Mouse (Mus musculus) heart, embryonic 13.5 days (tissue): ENCODE measurements around the gene Ssbp2. TPM values are rescaled to one million over a fixed set of nuclear protein-coding genes. Genes with fewer than 3 reads are reported as not detected.

Source experiments
- ATAC-seq: fragments of 200-750 bp; cut with Nextera tagmentation; 2 replicates; pipeline ENCODE4 v1.8.0; 2017; ENCODE audit warnings: moderate TSS enrichment; ENCODE audit not compliant: insufficient number of reproducible peaks, low FRiP score, low TSS enrichment; ENCODE audit errors: extremely low read depth
- H3K27ac ChIP-seq: fragments of 300-500 bp; sonication (generic); replicated peaks from 2 replicates; pipeline ENCODE4 v1.5.1; 2015; ENCODE audit warnings: moderate library complexity, mild to moderate bottlenecking, inconsistent platforms
- H3K27me3 ChIP-seq: fragments of 300-500 bp; sonication (generic); replicated peaks from 2 replicates; pipeline ENCODE4 v1.6.1; 2015; ENCODE audit warnings: mild to moderate bottlenecking, inconsistent platforms
- H3K36me3 ChIP-seq: fragments of 300-500 bp; sonication (generic); 2 replicates; pipeline ENCODE4 v1.6.1; 2015; ENCODE audit warnings: mild to moderate bottlenecking, inconsistent platforms
- H3K4me1 ChIP-seq: fragments of 300-500 bp; sonication (generic); 2 replicates; pipeline ENCODE4 v1.6.1; 2015; ENCODE audit warnings: inconsistent platforms
- H3K4me2 ChIP-seq: fragments of 300-500 bp; sonication (generic); 2 replicates; pipeline ENCODE4 v1.6.1; 2015; ENCODE audit warnings: inconsistent platforms, mild to moderate bottlenecking, moderate library complexity
- H3K4me3 ChIP-seq: fragments of 300-500 bp; sonication (generic); 2 replicates; pipeline ENCODE4 v1.5.1; 2015; ENCODE audit warnings: moderate library complexity, mild to moderate bottlenecking, inconsistent platforms
- H3K9ac ChIP-seq: fragments of 300-500 bp; sonication (generic); 2 replicates; pipeline ENCODE4 v1.6.1; 2015; ENCODE audit warnings: inconsistent platforms, mild to moderate bottlenecking, moderate library complexity
- H3K9me3 ChIP-seq: fragments of 300-500 bp; sonication (generic); 2 replicates; pipeline ENCODE4 v1.6.1; 2016; ENCODE audit warnings: inconsistent platforms
- WGBS: fragments of 180-500 bp; shearing (Covaris S2); methylation state at CpG from one replicate; pipeline ENCODE4 v1.1.7; 2015; ENCODE audit warnings: mixed read lengths; 5-methylcytosine and 5-hydroxymethylcytosine counted together
- polyA plus RNA-seq: library from polyadenylated mRNA; unstranded; fragments of >200 nt; fragmentation: Nextera tagmentation; extraction: Ambion mirVana; gene quantifications from 2 replicates; pipeline ENCODE4 v1.2.1, GENCODE M21; 2015

The Ssbp2 gene
- polyA plus RNA-seq: 86.4 and 93.9 TPM in 2 replicates

GRCm38 (mm10) chr13:91459896-91460620, at the start of gene Ssbp2:
Gene Ssbp2 (plus strand): TSS chr13:91460283.
- H3K9ac ChIP-seq: peak within 1 kb of the TSS; percentile 96
- H3K36me3 ChIP-seq: no peaks in the 10 kb centered on the region
- WGBS: 6% methylated on average over 29 of the region's 29 CpGs
- peak within 1 kb of the TSS; percentile 94 for H3K4me3 ChIP-seq
- peak within 1 kb of the TSS; percentile 97 for H3K27ac ChIP-seq
- H3K4me2 ChIP-seq: peak within 1 kb of the TSS; percentile 86
- no peaks in the 10 kb centered on the region for H3K9me3 ChIP-seq
- H3K4me1 ChIP-seq: peaks cover 39% of the 10 kb centered on the region
- ATAC-seq: peak; percentile 39; the same call in 1 of the 2 replicates
- H3K27me3 ChIP-seq: no peaks in the 10 kb centered on the region

GRCm38 (mm10) chr13:91413752-91414503, 46.2 kb upstream of the Ssbp2 start:
- H3K36me3 ChIP-seq: no peaks in the 10 kb centered on the region
- no peak overlapping the region for H3K27ac ChIP-seq
- H3K4me1 ChIP-seq: 0 out of 2 replicates have a peak, but pooled peaks cover 4% of the 10 kb centered on the region
- WGBS: 74% methylated on average over 5 of the region's 5 CpGs
- no peak overlapping the region for H3K4me3 ChIP-seq
- ATAC-seq: no peak
- H3K9me3 ChIP-seq: no peaks in the 10 kb centered on the region
- H3K27me3 ChIP-seq: no peaks in the 10 kb centered on the region
- H3K9ac ChIP-seq: no peak overlapping the region
- H3K4me2 ChIP-seq: no peak overlapping the region

DNA sequence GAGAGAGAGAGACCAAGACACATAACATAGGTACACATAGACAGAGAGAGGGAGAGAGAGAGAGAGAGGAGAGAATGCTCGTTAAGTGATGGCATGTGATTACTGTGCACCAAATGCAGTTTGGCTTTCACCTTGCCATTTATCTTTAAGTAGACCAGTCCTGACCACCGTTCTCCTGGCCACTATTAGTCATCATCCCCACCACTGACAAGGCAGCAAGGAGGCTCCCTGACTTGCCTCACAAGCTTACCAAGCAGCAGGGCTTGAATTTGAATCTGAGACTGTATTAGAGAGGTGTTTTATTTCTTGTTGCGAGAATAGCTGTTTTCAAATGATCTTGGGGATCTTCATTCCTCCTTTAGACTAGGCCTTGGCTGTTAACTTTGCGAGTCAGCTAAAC, 44.2 kb upstream of the Ssbp2 start:
- no peak overlapping the region for H3K4me3 ChIP-seq
- no peaks in the 10 kb centered on the region for H3K9me3 ChIP-seq
- no peaks in the 10 kb centered on the region for H3K36me3 ChIP-seq
- no peak overlapping the region for H3K4me2 ChIP-seq
- H3K27me3 ChIP-seq: no peaks in the 10 kb centered on the region
- ATAC-seq: no peak
- no peak overlapping the region for H3K9ac ChIP-seq
- no peak overlapping the region for H3K27ac ChIP-seq
- 63% methylated on average over 4 of the region's 4 CpGs for WGBS
- H3K4me1 ChIP-seq: 0 out of 2 replicates have a peak, but pooled peaks cover 4% of the 10 kb centered on the region

GRCm38 (mm10) chr13:91416698-91417097, 43.4 kb upstream of the Ssbp2 start:
- Histone ChIP-seq H3K27ac (no peak overlapping the region), H3K4me2 (no peak overlapping the region), H3K9ac (no peak overlapping the region), H3K4me1 (peaks cover 11% of the 10 kb centered on the region), H3K36me3 (no peaks in the 10 kb centered on the region), H3K4me3 (no peak overlapping the region), H3K9me3 (no peaks in the 10 kb centered on the region), H3K27me3 (no peaks in the 10 kb centered on the region)
- ATAC-seq: no peak
- 48% methylated on average over 2 of the region's 2 CpGs for WGBS

- no peak for ATAC-seq
Observed at GRCm38 (mm10) chr13:91421387-91421949, 38.6 kb upstream of the Ssbp2 start.

DNA sequence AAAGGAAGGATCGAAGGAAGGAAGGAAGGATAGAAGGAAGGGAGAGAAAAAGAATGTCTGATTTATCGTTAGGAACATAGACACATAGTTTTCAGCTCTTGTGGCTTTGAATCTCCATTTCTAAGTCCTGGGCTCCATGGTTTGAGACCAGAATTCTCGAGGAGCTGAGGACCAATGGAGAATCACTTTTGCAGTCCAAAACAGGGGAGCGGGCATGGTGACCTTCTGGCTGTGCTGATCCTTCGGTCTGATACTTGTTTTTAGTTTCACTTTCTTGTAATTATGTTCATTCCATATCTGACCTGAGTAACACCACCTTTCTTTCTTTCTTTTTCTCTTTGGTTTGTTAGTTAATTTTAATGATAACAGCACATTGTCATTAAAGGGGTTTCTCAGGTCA, 29.2 kb upstream of the Ssbp2 start:
- Histone ChIP-seq H3K4me2 (no peak overlapping the region), H3K27me3 (no peaks in the 10 kb centered on the region), H3K36me3 (no peaks in the 10 kb centered on the region), H3K4me1 (peaks cover 9% of the 10 kb centered on the region; the same call in 1 of the 2 replicates), H3K27ac (no peak overlapping the region), H3K9me3 (no peaks in the 10 kb centered on the region), H3K9ac (no peak overlapping the region), H3K4me3 (no peak overlapping the region)
- 65% methylated on average over 5 of the region's 5 CpGs for WGBS
- no peak for ATAC-seq

More at GRCm38 (mm10) chr13:91421387-91421949, 38.6 kb upstream of the Ssbp2 start:
- 23% methylated on average over 9 of the region's 9 CpGs for WGBS
- Histone ChIP-seq H3K9me3 (no peaks in the 10 kb centered on the region), H3K9ac (no peak overlapping the region), H3K4me1 (peaks cover 21% of the 10 kb centered on the region), H3K27me3 (no peaks in the 10 kb centered on the region), H3K4me2 (peak overlapping the region; percentile 54), H3K4me3 (no peak overlapping the region), H3K27ac (no peak overlapping the region), H3K36me3 (no peaks in the 10 kb centered on the region)

DNA sequence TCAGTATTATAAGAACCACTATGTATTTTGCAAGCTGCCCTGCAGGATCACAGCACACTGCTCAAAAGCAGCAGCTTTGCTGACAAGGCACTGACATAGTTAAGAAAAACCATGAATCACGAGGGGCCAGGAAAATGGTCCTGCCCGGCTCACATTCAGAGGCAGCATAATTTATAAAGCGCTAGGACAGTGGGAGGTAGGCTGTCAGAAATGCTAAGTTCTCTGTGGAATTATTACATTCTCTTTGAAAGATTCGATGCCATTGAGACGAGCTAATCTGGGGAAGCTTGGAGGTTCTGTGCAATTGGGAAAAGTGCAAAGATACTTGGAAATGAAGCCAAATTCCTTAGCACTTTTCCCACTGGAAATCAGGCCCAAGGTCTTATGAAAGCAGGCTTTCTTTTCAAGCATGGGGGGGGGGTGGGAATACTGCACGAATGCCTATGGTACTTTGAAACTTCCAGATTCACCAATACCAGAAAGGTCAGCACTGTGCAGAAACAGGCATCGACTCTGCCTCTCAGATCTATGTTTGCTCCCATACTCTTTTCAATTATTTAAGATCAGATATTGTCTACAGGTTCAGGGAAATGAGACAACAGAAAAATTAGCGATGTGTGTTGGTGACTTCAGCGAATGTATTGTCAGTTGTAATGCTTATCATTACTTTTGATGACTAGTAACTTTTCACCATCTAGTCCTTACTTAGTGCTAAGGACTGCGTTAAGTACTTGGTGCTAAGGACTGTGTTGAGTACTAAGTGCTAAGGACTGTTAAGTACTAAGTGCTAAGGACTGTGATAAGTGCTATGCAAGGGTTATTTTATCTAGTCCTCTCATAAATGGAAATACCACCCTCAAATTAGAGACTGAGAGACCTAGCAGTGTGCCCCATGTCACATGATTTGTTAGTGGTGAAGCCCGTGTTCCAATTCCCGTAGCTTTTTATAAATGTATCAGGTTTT, 28.4 kb upstream of the Ssbp2 start:
- no peaks in the 10 kb centered on the region for H3K36me3 ChIP-seq
- no peaks in the 10 kb centered on the region for H3K27me3 ChIP-seq
- 0 out of 2 replicates have a peak, but pooled peaks cover 3% of the 10 kb centered on the region for H3K4me1 ChIP-seq
- no peak overlapping the region for H3K9ac ChIP-seq
- no peak for ATAC-seq
- 0 out of 2 replicates have a peak overlapping the region, but pooled peaks have one; percentile 4 for H3K4me2 ChIP-seq
- no peaks in the 10 kb centered on the region for H3K9me3 ChIP-seq
- H3K4me3 ChIP-seq: no peak overlapping the region
- WGBS: 59% methylated on average over 12 of the region's 12 CpGs
- no peak overlapping the region; the same call in 1 of the 2 replicates for H3K27ac ChIP-seq

DNA sequence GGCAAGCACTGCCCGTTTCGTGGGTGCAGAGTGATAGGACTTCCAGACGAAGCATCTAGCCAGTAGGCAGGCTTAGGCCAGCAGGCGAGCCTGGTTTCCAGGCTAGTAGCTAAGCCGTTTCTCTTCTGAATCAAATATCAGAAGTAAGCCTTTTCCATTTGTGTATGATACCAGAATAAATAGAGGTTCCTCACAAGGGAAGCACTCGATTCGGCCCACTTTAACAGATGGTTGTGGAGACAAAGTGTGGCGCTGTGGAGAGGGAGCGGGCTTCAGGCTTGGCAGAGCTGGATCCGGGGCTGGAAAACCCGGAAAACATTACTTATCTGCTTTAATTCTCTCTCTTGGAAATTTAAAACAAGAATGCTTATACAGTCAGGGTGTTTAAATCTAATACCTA, 27.1 kb upstream of the Ssbp2 start:
- 81% methylated on average over 11 of the region's 11 CpGs for WGBS

DNA sequence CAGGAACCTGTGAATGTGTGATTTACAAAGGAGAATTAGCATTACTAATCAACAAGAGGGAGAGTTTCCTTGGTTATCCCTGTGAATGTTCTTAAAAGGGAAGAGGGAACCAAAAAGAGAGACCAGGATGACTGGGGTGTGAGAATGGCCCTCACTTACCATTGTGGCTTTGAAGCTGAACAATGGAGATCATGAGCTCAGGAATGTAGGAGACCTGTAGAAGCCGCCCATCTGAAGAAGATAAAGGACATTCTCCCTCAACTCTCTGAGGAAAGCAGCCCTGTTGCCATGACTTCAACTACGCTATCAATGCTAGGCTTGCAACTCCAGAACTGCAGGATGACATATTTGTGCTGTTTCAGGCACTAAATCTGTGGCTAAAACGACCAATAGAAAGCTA, 22.2 kb upstream of the Ssbp2 start:
- no peak for ATAC-seq
- H3K4me1 ChIP-seq: no peaks in the 10 kb centered on the region
- WGBS: 59% methylated on average over 3 of the region's 3 CpGs
- H3K27me3 ChIP-seq: no peaks in the 10 kb centered on the region
- H3K4me3 ChIP-seq: no peak overlapping the region
- no peak overlapping the region for H3K9ac ChIP-seq
- no peaks in the 10 kb centered on the region for H3K9me3 ChIP-seq
- H3K4me2 ChIP-seq: no peak overlapping the region
- H3K36me3 ChIP-seq: no peaks in the 10 kb centered on the region
- H3K27ac ChIP-seq: no peak overlapping the region

More for the DNA sequence above, 27.1 kb upstream of the Ssbp2 start:
- no peaks in the 10 kb centered on the region for H3K9me3 ChIP-seq
- no peak overlapping the region for H3K9ac ChIP-seq
- ATAC-seq: no peak
- H3K36me3 ChIP-seq: no peaks in the 10 kb centered on the region
- H3K27me3 ChIP-seq: no peaks in the 10 kb centered on the region
- H3K4me2 ChIP-seq: no peak overlapping the region
- H3K27ac ChIP-seq: no peak overlapping the region
- H3K4me1 ChIP-seq: 0 out of 2 replicates have a peak, but pooled peaks cover 3% of the 10 kb centered on the region
- H3K4me3 ChIP-seq: no peak overlapping the region

DNA sequence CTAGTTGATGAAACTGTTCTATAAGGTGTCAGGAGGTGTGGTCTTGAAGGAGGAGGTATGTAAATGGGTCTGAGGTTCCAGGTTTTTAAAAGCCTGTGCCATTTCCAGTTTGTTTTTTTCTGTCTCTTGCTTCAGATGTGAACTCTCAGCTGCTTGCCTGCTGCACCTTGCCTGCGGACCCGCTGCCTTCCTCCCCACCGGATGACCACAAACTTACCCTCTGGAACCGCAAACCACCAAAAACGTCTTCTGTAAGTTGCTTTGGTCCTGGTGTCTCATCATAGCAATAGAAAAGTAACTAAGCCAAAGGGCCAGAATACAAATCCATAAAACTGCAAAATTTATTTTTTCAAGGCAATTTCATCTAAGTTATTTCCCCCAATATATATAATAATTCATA, 18.6 kb upstream of the Ssbp2 start:
- Histone ChIP-seq H3K4me1 (no peaks in the 10 kb centered on the region), H3K9me3 (no peaks in the 10 kb centered on the region), H3K27me3 (no peaks in the 10 kb centered on the region), H3K36me3 (no peaks in the 10 kb centered on the region), H3K27ac (no peak overlapping the region), H3K9ac (no peak overlapping the region), H3K4me2 (no peak overlapping the region), H3K4me3 (no peak overlapping the region)
- WGBS: 93% methylated on average over 5 of the region's 5 CpGs
- no peak for ATAC-seq
